ENCODE assay signal across 9 mouse cellular contexts in genomic region chr1:165589280-165590048, GRCm38 (mm10). TPM values are rescaled to one million over a fixed set of nuclear protein-coding genes. Genes with fewer than 3 reads are reported as not detected.
A peak's percentile ranks its signal among the peaks of the same experiment; 100 is the strongest.
DNase-seq lines count a peak whose midpoint lies in the region; ATAC-seq and TF ChIP-seq lines count a peak whose summit lies in the region.
"Had no signal": no experiment of that assay in that cellular context is flagged by ENCODE, and none has a peak within 500 bp of the region (broad histone marks: within the 10 kb centered on the region; RNA-seq: fewer than 3 reads in every experiment).

No protein-coding gene starts in this region.

- H3K9ac ChIP-seq in intestine, embryonic 15.5 days: no peak overlapping the region
- no peak overlapping the region for H3K9ac ChIP-seq in lung, embryonic 15.5 days

- no peak for TF ChIP-seq CTCF in gastrocnemius, adult 2 months (IDR thresholded peaks at IDR 0.05)

- H3K4me2 ChIP-seq in intestine, embryonic 15.5 days (replicated peaks): 0 out of 2 replicates have a peak overlapping the region, but pooled peaks have one; percentile 14
- no peak overlapping the region for H3K4me2 ChIP-seq in lung, embryonic 15.5 days

- H3K9me3 ChIP-seq in intestine, embryonic 15.5 days: no peaks in the 10 kb centered on the region
- no peaks in the 10 kb centered on the region for H3K9me3 ChIP-seq in lung, embryonic 15.5 days
- H3K9me3 ChIP-seq: megakaryocyte, embryonic 14.5 days had no signal

- intact Hi-C loops in gastrocnemius, adult 2 months (cut with DNase I): no loop called here

- no peaks in the 10 kb centered on the region for H3K27me3 ChIP-seq in intestine, embryonic 15.5 days (replicated peaks)
- H3K27me3 ChIP-seq in lung, embryonic 15.5 days: no peaks in the 10 kb centered on the region

- peaks cover 18% of the 10 kb centered on the region; the same call in 1 of the 2 replicates for H3K4me1 ChIP-seq in intestine, embryonic 15.5 days (replicated peaks)
- peaks cover 55% of the 10 kb centered on the region for H3K4me1 ChIP-seq in lung, embryonic 15.5 days

- peaks cover 14% of the 10 kb centered on the region; the same call in 1 of the 2 replicates for H3K36me3 ChIP-seq in intestine, embryonic 15.5 days
- H3K36me3 ChIP-seq in lung, embryonic 15.5 days: peaks cover 19% of the 10 kb centered on the region; the same call in 1 of the 2 replicates

- 31% methylated on average over 10 of the region's 10 CpGs for WGBS in intestine, embryonic 15.5 days
- 16% methylated on average over 10 of the region's 10 CpGs for WGBS in lung, embryonic 15.5 days

- H3K27ac ChIP-seq in gastrocnemius, adult 2 months: peak overlapping the region; percentile 85
- H3K27ac ChIP-seq in intestine, embryonic 15.5 days: peak overlapping the region; percentile 67
- H3K27ac ChIP-seq in lung, embryonic 15.5 days: peak overlapping the region; percentile 83

- ATAC-seq in intestine, embryonic 15.5 days: peak; percentile 45; the same call in 1 of the 2 replicates
- peak; percentile 87 for ATAC-seq in lung, embryonic 15.5 days (ENCODE audit: borderline replicate concordance, extremely low read depth, low FRiP score, low TSS enrichment)
- ATAC-seq in CD4-positive, CD25-positive, alpha-beta regulatory T cell, adult 4 months: no peak
- ATAC-seq in monocyte, adult 5-6 weeks (replicated peaks; ENCODE audit: insufficient number of reproducible peaks, low FRiP score, low TSS enrichment, poor library complexity, severe bottlenecking): no peak

- DNase-seq in 3T3-L1 (ENCODE audit: low read depth, low spot score) (peak; percentile 25), adipocyte (ENCODE audit: low spot score) (no peak)
- peak; percentile 5 for DNase-seq in T-cell, adult 2 months (ENCODE audit: low spot score)
- DNase-seq in gastrocnemius, adult 2 months: peak; percentile 61

- H3K4me3 ChIP-seq in gastrocnemius, adult 2 months: peak overlapping the region; percentile 44
- no peak overlapping the region for H3K4me3 ChIP-seq in intestine, embryonic 15.5 days (replicated peaks)
- no peak overlapping the region for H3K4me3 ChIP-seq in lung, embryonic 15.5 days
- H3K4me3 ChIP-seq: megakaryocyte, embryonic 14.5 days had no signal

RNA-seq across cellular contexts. Expression of gene Mpzl1, which starts 44.9 kb away (rescaled TPM):
- total RNA-seq in gastrocnemius, adult 2 months (2021): 1 to 10 TPM; 7.0 to 8.7 TPM
- polyA plus RNA-seq in intestine, embryonic 15.5 days (2015; fragmentation: Nextera tagmentation; extraction: Ambion mirVana): 129 and 130 TPM in 2 replicates
- polyA plus RNA-seq in lung, embryonic 15.5 days (2015; fragmentation: Nextera tagmentation; extraction: Ambion mirVana): 193 and 203 TPM in 2 replicates
- polyA plus RNA-seq in CD4-positive, CD25-positive, alpha-beta regulatory T cell, adult 4 months (2017; shearing (Covaris generic)): under 1 TPM; 0.15 to 0.92 TPM
- total RNA-seq in monocyte, adult 5-6 weeks (2017): not detected in 3 replicates

Comparison
In these comparisons a context has a peak if more than half of its experiments do, and no peak if none do; other contexts are left out.
1. ATAC-seq: peak in intestine, embryonic 15.5 days (single experiment) and lung, embryonic 15.5 days (single experiment); none in CD4-positive, CD25-positive, alpha-beta regulatory T cell, adult 4 months (single experiment) and monocyte, adult 5-6 weeks (single experiment).
2. RNA of gene Mpzl1, which starts 44.9 kb away (polyA plus RNA-seq): 193 to 203 TPM in lung, embryonic 15.5 days and 129 to 130 TPM in intestine, embryonic 15.5 days; 0.15 to 0.92 TPM in CD4-positive, CD25-positive, alpha-beta regulatory T cell, adult 4 months; every median in the first group is over 10 times any median in the second.
3. Peak in every context shown above with its lines, with median percentiles within 50 percentile points of each other: H3K27ac ChIP-seq.